Mouse (Mus musculus) hindbrain, postnatal 0 days (tissue): ENCODE data around the gene Magi2. TPM values are rescaled to one million over a fixed set of nuclear protein-coding genes. Genes with fewer than 3 reads are reported as not detected.

Experiments used
- ATAC-seq: fragments of 200-750 bp; cut with Nextera tagmentation; 2 replicates; pipeline ENCODE4 v1.8.0; 2017; ENCODE audit warnings: mild to moderate bottlenecking, moderate TSS enrichment, moderate library complexity
- DNase-seq: peaks from one replicate; pipeline ENCODE4 v3.0.0-alpha.2; 2015; ENCODE audit warnings: low spot score
- H3K27ac ChIP-seq: fragments of 300-500 bp; sonication (generic); 2 replicates; pipeline ENCODE4 v1.5.1; 2014; ENCODE audit warnings: mild to moderate bottlenecking
- H3K27me3 ChIP-seq: fragments of 300-500 bp; sonication (generic); 2 replicates; pipeline ENCODE4 v1.6.1; 2014; ENCODE audit warnings: low read length, mixed read lengths; ENCODE audit not compliant: insufficient read depth
- H3K36me3 ChIP-seq: fragments of 300-500 bp; sonication (generic); 2 replicates; pipeline ENCODE4 v1.6.1; 2014; ENCODE audit warnings: low read length, mixed read lengths; ENCODE audit not compliant: insufficient read depth
- H3K4me1 ChIP-seq: fragments of 300-500 bp; sonication (generic); 2 replicates; pipeline ENCODE4 v1.6.1; 2014; ENCODE audit warnings: antibody characterized with exemption, low read length, mixed read lengths; ENCODE audit not compliant: insufficient read depth
- H3K4me2 ChIP-seq: fragments of 300-500 bp; sonication (generic); 2 replicates; pipeline ENCODE4 v1.6.1; 2014; ENCODE audit warnings: low read depth, mild to moderate bottlenecking, low read length, moderate library complexity, mixed read lengths
- H3K4me3 ChIP-seq: fragments of 300-500 bp; sonication (generic); 2 replicates; pipeline ENCODE4 v1.5.1; 2014; ENCODE audit warnings: low read length
- H3K9ac ChIP-seq: fragments of 300-500 bp; sonication (generic); replicated peaks from 2 replicates; pipeline ENCODE4 v1.6.1; 2014; ENCODE audit warnings: mild to moderate bottlenecking, low read length, moderate library complexity, mixed read lengths
- H3K9me3 ChIP-seq: fragments of 300-500 bp; sonication (generic); 2 replicates; pipeline ENCODE4 v1.6.1; 2016; ENCODE audit warnings: low read length, mixed read lengths
- CTCF ChIP-seq: IDR thresholded peaks from 2 replicates; pipeline ENCODE4 v1.5.1; 2016; ENCODE audit warnings: antibody characterized with exemption, control low read depth, low read depth
- WGBS: fragments of 180-500 bp; shearing (Covaris S2); extraction: QIAGEN DNeasy Blood & Tissue Kit; methylation state at CpG from one replicate; pipeline ENCODE4 v1.1.7; 2014; 5-methylcytosine and 5-hydroxymethylcytosine counted together
- polyA plus RNA-seq: library from polyadenylated mRNA; unstranded; fragments of >200 nt; fragmentation: Nextera tagmentation; extraction: Ambion mirVana; gene quantifications from 2 replicates; pipeline ENCODE4 v1.2.1, GENCODE M21; 2015
- total RNA-seq: library from RNA; depleted of rRNA; stranded (reverse); fragments of >200 nt; gene quantifications from 2 replicates; pipeline ENCODE4 v1.2.3, GENCODE M21; 2014; rRNA removed

Gene Magi2
- total RNA-seq (45.5 and 48.5 TPM in 2 replicates), polyA plus RNA-seq (17.3 and 19.3 TPM in 2 replicates)

DNA sequence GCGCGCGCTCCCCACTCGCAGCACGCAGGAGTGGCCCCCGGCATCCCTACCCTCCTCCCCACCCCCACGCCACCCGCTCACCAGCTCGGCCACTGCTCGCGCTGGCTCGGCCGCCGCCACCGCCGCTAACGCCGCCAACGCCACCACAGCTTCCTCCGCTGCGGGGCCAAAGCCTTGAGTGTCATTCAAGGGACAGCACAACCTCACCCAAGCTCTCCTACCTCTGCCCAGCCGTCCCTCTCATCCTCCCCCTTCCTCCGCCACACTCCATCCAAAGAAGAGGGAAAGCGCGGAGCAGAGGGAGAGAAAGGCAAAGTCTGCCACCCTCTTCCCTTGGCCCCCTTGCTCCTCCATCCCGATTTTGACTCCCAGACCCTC is at the start of gene Magi2:
Gene Magi2 (plus strand): TSS at position 171 of the 378 bp plus-strand sequence.
- Histone ChIP-seq H3K4me1 (no peaks in the 10 kb centered on the region), H3K27ac (peak within 1 kb of the TSS; percentile 74), H3K36me3 (no peaks in the 10 kb centered on the region), H3K4me3 (peak within 1 kb of the TSS; percentile 58), H3K9ac (peak within 1 kb of the TSS; percentile 57), H3K27me3 (no peaks in the 10 kb centered on the region), H3K4me2 (peak within 1 kb of the TSS; percentile 94), H3K9me3 (no peaks in the 10 kb centered on the region)
- TF ChIP-seq CTCF, result no peak
- 3% methylated on average over 23 of the region's 26 CpGs for WGBS
- DNase-seq (no peak), ATAC-seq (no peak)

DNA sequence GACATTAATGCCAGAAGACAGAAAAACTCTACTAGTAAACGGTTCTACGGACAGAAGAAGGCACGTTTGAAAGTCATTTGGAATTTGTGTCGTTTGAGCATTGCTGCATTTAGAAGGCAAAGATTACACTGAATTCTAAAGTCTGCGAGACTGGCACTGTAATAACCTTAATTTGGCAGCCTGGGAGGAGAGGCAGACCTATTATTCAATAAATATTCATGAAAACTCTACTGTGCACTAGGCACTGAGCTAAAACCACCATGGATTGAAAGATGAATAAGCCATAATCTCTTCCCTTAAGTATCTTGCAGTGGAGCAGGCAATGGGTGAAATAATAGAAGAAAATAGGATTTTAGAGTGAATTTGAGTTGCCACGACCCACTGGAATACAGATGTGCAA is 48.2 kb upstream of the Magi2 start:
- Histone ChIP-seq H3K36me3 (no peaks in the 10 kb centered on the region), H3K27me3 (no peaks in the 10 kb centered on the region), H3K4me1 (no peaks in the 10 kb centered on the region), H3K4me2 (no peak overlapping the region), H3K27ac (no peak overlapping the region), H3K4me3 (no peak overlapping the region), H3K9ac (no peak overlapping the region), H3K9me3 (no peaks in the 10 kb centered on the region)
- WGBS, result 73% methylated on average over 6 of the region's 6 CpGs
- DNase-seq (no peak), ATAC-seq (no peak)
- TF ChIP-seq CTCF, result no peak

DNA sequence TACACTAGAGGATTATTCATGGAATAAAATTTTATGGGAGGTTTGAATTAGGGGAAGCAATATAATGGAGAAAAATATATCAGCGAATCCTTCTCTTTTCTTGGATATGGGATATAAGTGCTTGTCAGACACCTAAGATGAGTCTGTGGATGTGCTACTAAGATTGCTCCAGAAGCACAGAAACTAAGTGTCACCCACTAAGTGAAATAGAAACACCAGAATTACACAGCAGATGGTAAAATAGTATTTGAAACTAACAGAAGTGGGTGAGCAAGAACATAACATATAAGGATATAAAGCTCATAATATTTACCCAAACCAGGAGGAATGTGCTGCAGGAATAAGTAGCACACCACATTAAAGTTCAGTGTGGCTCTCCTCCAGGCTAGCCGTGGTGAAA is 40.7 kb upstream of the Magi2 start:
- Histone ChIP-seq H3K4me1 (no peaks in the 10 kb centered on the region), H3K4me3 (no peak overlapping the region), H3K9me3 (no peaks in the 10 kb centered on the region), H3K9ac (no peak overlapping the region), H3K27me3 (no peaks in the 10 kb centered on the region), H3K36me3 (no peaks in the 10 kb centered on the region), H3K4me2 (no peak overlapping the region), H3K27ac (no peak overlapping the region)
- 94% methylated on average over 2 of the region's 2 CpGs for WGBS
- TF ChIP-seq CTCF, result no peak
- ATAC-seq, result no peak
- DNase-seq, result no peak

DNA sequence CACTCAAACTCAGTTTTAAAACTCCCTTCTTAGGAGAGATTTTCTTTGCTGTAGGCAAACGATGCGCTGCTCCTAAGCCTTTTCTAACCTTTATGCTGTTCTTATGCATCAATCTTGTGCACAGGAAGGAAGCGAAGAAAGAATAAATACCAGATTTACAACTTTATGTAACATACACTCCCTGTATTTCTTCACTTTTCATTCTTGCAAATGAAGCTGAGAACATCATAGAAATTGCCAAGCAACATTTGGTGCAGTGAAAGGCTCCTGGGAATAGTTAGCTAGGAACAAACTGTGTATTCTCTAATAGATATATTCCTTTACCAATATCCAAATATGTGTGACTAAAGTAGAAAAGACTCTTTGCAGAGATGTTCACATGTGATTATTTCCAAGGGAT is 15.2 kb upstream of the Magi2 start:
- DNase-seq (no peak), ATAC-seq (no peak)
- no peak for TF ChIP-seq CTCF
- Histone ChIP-seq H3K4me1 (no peaks in the 10 kb centered on the region), H3K36me3 (no peaks in the 10 kb centered on the region), H3K9ac (no peak overlapping the region), H3K4me3 (no peak overlapping the region), H3K9me3 (no peaks in the 10 kb centered on the region), H3K27ac (no peak overlapping the region), H3K4me2 (no peak overlapping the region), H3K27me3 (no peaks in the 10 kb centered on the region)
- WGBS, result 89% methylated on average over 3 of the region's 3 CpGs

DNA sequence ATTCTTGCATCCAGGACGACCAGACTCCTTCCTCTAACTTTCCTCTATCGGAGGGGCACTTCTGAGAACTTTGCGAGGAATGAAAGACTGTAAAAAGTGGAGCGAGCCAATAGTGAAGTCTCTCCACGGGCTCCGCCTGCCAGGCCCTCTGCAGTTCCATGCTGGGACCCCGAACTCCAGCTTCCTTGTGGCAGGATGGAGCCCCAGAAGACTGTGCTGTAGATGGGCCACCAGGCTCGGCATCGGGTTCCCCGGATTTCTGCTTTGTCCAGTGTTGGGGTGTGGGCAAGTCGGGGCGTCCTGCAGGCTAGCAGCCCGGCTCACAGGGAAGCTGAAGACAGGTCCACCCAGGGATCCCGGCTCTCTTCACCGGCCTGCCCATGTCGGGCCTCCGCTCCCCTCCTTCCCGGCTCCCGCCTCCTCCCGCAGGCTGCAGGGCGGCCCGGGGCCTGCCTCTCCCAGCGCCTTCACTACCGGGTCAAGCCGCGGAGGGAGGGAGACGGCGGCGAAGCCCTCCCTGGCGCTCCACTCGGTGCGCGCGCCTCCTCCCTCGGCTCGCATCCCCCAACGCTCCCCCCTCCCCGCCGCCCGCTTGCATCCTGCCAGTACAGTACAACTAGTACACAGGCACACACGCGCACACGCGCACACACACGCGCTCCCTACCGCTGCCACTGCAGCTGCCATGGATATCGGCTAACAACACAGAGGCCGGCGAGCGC is 531 bp upstream of the Magi2 start:
- under 1% methylated on average over 48 of the region's 51 CpGs for WGBS
- no peak for TF ChIP-seq CTCF

DNA sequence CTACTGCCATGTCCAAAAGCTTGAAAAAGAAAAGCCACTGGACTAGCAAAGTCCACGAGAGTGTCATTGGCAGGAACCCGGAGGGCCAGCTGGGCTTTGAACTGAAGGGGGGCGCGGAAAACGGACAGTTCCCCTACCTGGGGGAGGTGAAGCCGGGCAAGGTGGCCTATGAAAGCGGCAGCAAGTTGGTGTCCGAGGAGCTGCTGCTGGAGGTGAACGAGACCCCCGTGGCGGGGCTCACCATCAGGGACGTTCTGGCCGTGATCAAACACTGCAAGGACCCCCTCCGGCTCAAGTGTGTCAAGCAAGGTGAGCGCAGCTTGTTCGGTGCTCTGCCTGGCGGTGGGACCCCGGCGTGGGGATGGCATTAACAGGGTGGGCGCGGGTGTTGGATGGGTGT is 445 bp downstream of the Magi2 start:
- under 1% methylated on average over 20 of the region's 21 CpGs for WGBS
- Histone ChIP-seq H3K4me2 (peak overlapping the region; percentile 94), H3K4me3 (peak overlapping the region; percentile 58), H3K9ac (peak overlapping the region; percentile 57), H3K4me1 (no peaks in the 10 kb centered on the region), H3K9me3 (no peaks in the 10 kb centered on the region), H3K36me3 (no peaks in the 10 kb centered on the region), H3K27me3 (no peaks in the 10 kb centered on the region), H3K27ac (peak overlapping the region; percentile 74)
- peak; percentile 27 for DNase-seq
- peak; percentile 10; the same call in 1 of the 2 replicates for TF ChIP-seq CTCF
- no peak for ATAC-seq

More for the DNA sequence above, 531 bp upstream of the Magi2 start:
- Histone ChIP-seq H3K27me3 (no peaks in the 10 kb centered on the region), H3K9ac (peak overlapping the region; percentile 57), H3K4me1 (no peaks in the 10 kb centered on the region), H3K4me3 (peak overlapping the region; percentile 58), H3K36me3 (no peaks in the 10 kb centered on the region), H3K4me2 (peak overlapping the region; percentile 94), H3K27ac (peak overlapping the region; percentile 74), H3K9me3 (no peaks in the 10 kb centered on the region)
- ATAC-seq, result peak; percentile 96
- DNase-seq, result peak; percentile 93

DNA sequence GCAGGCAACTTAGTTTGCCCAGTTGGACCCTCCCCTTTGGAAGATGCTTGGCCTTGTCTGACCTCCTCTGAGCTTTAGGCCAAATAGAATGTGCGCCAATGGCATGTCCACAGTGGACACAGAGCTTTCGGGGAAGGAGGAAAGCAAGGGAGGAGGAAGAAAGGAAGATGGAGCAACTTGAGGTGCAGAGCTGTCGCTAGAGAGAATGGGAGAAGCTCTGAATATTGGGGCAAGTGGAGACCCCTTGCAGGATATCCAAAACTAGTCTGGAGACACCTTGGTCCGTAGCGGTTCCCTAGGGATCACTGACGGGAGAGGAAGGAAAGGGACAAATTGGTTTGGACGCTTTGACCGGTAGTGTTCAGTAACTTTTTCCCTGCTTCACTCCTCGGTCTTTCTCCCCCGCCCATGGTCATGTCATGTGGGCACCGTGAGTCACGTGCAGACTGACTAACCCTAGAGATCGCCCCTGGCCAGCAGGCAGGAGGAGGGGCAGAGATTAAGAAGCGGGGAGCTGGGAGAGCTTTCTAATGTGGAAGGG is 1.0 kb downstream of the Magi2 start:
- Histone ChIP-seq H3K4me2 (peak overlapping the region; percentile 94), H3K27me3 (no peaks in the 10 kb centered on the region), H3K27ac (peak overlapping the region; percentile 74; the same call in 1 of the 2 replicates), H3K4me3 (peak overlapping the region; percentile 58), H3K36me3 (no peaks in the 10 kb centered on the region), H3K4me1 (no peaks in the 10 kb centered on the region), H3K9ac (peak overlapping the region; percentile 57), H3K9me3 (no peaks in the 10 kb centered on the region)
- TF ChIP-seq CTCF, result no peak
- 0 out of 2 replicates have a peak, but pooled peaks have one; percentile 41 for ATAC-seq
- peak; percentile 48 for DNase-seq
- WGBS, result under 1% methylated on average over 14 of the region's 14 CpGs
